Mouse (Mus musculus): ENCODE measurements at regions not wholly inside any gene's neighbourhood (a gene's known extent, or its start where the extent isn't known, plus 50 kb on each side); places are given as distances from the start of the nearest gene placed in this dataset.

- ATAC-seq (ENCODE audit: insufficient number of reproducible peaks, insufficient read depth, low FRiP score, low TSS enrichment, low read depth), result no peak
- whole genome bisulfite sequencing, result 22% methylated on average over 12 of the region's 12 CpGs
- no peak overlapping the region for H3K4me3 ChIP-seq
- H3K9me3 ChIP-seq, result no peaks in the 10 kb centered on the region
- H3K4me1 ChIP-seq, result peaks cover 10% of the 10 kb centered on the region
- no peaks in the 10 kb centered on the region for H3K27me3 ChIP-seq
- H3K36me3 ChIP-seq, result no peaks in the 10 kb centered on the region
- H3K9ac ChIP-seq, result no peak overlapping the region
- H3K4me2 ChIP-seq, result no peak overlapping the region
- no peak overlapping the region; the same call in 1 of the 2 replicates for H3K27ac ChIP-seq
Measured at GRCm38 (mm10) chr13:112207617-112208235, 80.5 kb upstream of the Ankrd55 start.

GRCm38 (mm10) chr13:112211841-112212240 is 76.4 kb upstream of the Ankrd55 start:
- Histone ChIP-seq H3K9ac (no peak overlapping the region), H3K36me3 (no peaks in the 10 kb centered on the region), H3K4me2 (no peak overlapping the region), H3K27ac (no peak overlapping the region), H3K4me1 (peaks cover 10% of the 10 kb centered on the region), H3K27me3 (no peaks in the 10 kb centered on the region), H3K9me3 (no peaks in the 10 kb centered on the region), H3K4me3 (no peak overlapping the region)
- WGBS, result 63% methylated on average over 9 of the region's 9 CpGs
- no peak for ATAC-seq (ENCODE audit: insufficient number of reproducible peaks, insufficient read depth, low FRiP score, low TSS enrichment, low read depth)

DNA sequence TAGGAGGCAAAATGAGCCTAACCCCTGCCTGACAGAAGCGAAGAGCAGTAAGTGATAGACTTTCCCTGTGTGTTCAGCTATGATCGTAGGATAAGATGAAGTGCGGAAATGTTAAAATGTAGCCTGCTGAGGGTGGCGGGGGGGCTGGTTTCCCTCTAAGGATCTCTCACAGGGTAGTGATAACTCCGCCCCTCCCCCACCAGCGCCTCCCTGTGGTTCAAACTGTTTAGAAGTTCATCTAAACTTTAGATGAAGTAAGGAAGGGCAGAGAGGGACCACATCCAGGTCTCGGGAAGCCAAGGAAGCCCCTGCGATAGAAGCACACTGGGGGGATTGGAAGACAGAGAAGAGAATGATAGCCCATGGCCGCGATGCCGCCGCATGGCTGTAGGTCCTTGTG is 75.9 kb upstream of the Ankrd55 start:
- Histone ChIP-seq H3K4me1 (peaks cover 8% of the 10 kb centered on the region), H3K27ac (no peak overlapping the region), H3K9ac (no peak overlapping the region), H3K9me3 (no peaks in the 10 kb centered on the region), H3K27me3 (no peaks in the 10 kb centered on the region), H3K36me3 (no peaks in the 10 kb centered on the region), H3K4me2 (no peak overlapping the region), H3K4me3 (no peak overlapping the region)
- no peak for ATAC-seq (ENCODE audit: insufficient number of reproducible peaks, insufficient read depth, low FRiP score, low TSS enrichment, low read depth)
- 85% methylated on average over 12 of the region's 12 CpGs for WGBS

- Histone ChIP-seq H3K4me3 (no peak overlapping the region), H3K27me3 (no peaks in the 10 kb centered on the region), H3K4me1 (no peaks in the 10 kb centered on the region), H3K4me2 (no peak overlapping the region), H3K9ac (no peak overlapping the region), H3K9me3 (no peaks in the 10 kb centered on the region), H3K36me3 (no peaks in the 10 kb centered on the region), H3K27ac (no peak overlapping the region)
- no peak for ATAC-seq (ENCODE audit: insufficient number of reproducible peaks, insufficient read depth, low FRiP score, low TSS enrichment, low read depth)
- 82% methylated on average over 17 of the region's 17 CpGs for WGBS
Measured at GRCm38 (mm10) chr13:112213652-112214081, 74.6 kb upstream of the Ankrd55 start.

- no peak overlapping the region for H3K4me3 ChIP-seq
- no peak overlapping the region for H3K4me2 ChIP-seq
- WGBS, result 93% methylated on average over 14 of the region's 14 CpGs
- no peak for ATAC-seq (ENCODE audit: insufficient number of reproducible peaks, insufficient read depth, low FRiP score, low TSS enrichment, low read depth)
- no peaks in the 10 kb centered on the region for H3K27me3 ChIP-seq
- no peaks in the 10 kb centered on the region for H3K4me1 ChIP-seq
- no peak overlapping the region for H3K27ac ChIP-seq
- H3K9ac ChIP-seq, result no peak overlapping the region
- no peaks in the 10 kb centered on the region for H3K36me3 ChIP-seq
- no peaks in the 10 kb centered on the region for H3K9me3 ChIP-seq
Measured at GRCm38 (mm10) chr13:112216084-112216483, 72.2 kb upstream of the Ankrd55 start.

GRCm38 (mm10) chr13:112218389-112218788 is 69.9 kb upstream of the Ankrd55 start:
- Histone ChIP-seq H3K9me3 (no peaks in the 10 kb centered on the region), H3K27me3 (no peaks in the 10 kb centered on the region), H3K27ac (no peak overlapping the region), H3K4me3 (no peak overlapping the region), H3K4me1 (no peaks in the 10 kb centered on the region), H3K9ac (no peak overlapping the region), H3K36me3 (no peaks in the 10 kb centered on the region), H3K4me2 (no peak overlapping the region)
- no peak for ATAC-seq (ENCODE audit: insufficient number of reproducible peaks, insufficient read depth, low FRiP score, low TSS enrichment, low read depth)
- WGBS, result 52% methylated on average over 5 of the region's 5 CpGs

DNA sequence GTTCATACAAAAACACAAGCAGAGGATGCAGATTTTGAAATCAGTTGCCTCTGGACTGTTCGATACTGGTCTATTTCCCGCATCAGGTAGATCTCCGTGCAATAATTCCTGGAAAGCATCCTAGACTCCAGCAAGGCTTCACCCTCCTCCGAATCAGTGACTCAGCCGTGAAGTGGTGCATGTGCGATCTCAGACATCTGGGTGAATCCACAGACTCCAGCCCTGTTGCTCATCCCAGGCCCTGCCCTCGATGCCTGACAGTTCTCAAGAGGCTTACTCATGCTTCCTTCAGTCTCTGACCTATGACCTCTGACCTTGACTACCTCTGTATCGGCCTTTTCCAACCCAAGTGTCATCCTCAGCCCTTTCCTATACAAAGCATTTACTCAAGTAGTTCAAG is 68.1 kb upstream of the Ankrd55 start:
- Histone ChIP-seq H3K9me3 (no peaks in the 10 kb centered on the region; the same call in 1 of the 2 replicates), H3K27ac (no peak overlapping the region), H3K9ac (no peak overlapping the region), H3K36me3 (no peaks in the 10 kb centered on the region), H3K4me1 (no peaks in the 10 kb centered on the region), H3K4me2 (no peak overlapping the region), H3K4me3 (no peak overlapping the region), H3K27me3 (no peaks in the 10 kb centered on the region)
- ATAC-seq (ENCODE audit: insufficient number of reproducible peaks, insufficient read depth, low FRiP score, low TSS enrichment, low read depth), result no peak
- 80% methylated on average over 8 of the region's 8 CpGs for WGBS

- Histone ChIP-seq H3K4me1 (no peaks in the 10 kb centered on the region), H3K27ac (no peak overlapping the region), H3K27me3 (no peaks in the 10 kb centered on the region), H3K9ac (no peak overlapping the region), H3K9me3 (no peaks in the 10 kb centered on the region; the same call in 1 of the 2 replicates), H3K4me3 (no peak overlapping the region), H3K4me2 (no peak overlapping the region), H3K36me3 (no peaks in the 10 kb centered on the region)
- no peak for ATAC-seq (ENCODE audit: insufficient number of reproducible peaks, insufficient read depth, low FRiP score, low TSS enrichment, low read depth)
- 77% methylated on average over 2 of the region's 2 CpGs for WGBS
Measured at GRCm38 (mm10) chr13:112223616-112224015, 64.6 kb upstream of the Ankrd55 start.

- no peak for ATAC-seq (ENCODE audit: insufficient number of reproducible peaks, insufficient read depth, low FRiP score, low TSS enrichment, low read depth)
Measured at GRCm38 (mm10) chr13:112227766-112228165, 60.5 kb upstream of the Ankrd55 start.

GRCm38 (mm10) chr13:112228846-112229245 is 59.4 kb upstream of the Ankrd55 start:
- no peak for ATAC-seq (ENCODE audit: insufficient number of reproducible peaks, insufficient read depth, low FRiP score, low TSS enrichment, low read depth)
- no peak overlapping the region for H3K4me2 ChIP-seq
- H3K36me3 ChIP-seq, result no peaks in the 10 kb centered on the region
- 78% methylated on average over 4 of the region's 4 CpGs for WGBS
- H3K4me1 ChIP-seq, result no peaks in the 10 kb centered on the region
- H3K9me3 ChIP-seq, result no peaks in the 10 kb centered on the region; the same call in 1 of the 2 replicates
- no peak overlapping the region for H3K9ac ChIP-seq
- H3K27ac ChIP-seq, result no peak overlapping the region
- no peaks in the 10 kb centered on the region for H3K27me3 ChIP-seq
- H3K4me3 ChIP-seq, result no peak overlapping the region

More at GRCm38 (mm10) chr13:112227766-112228165, 60.5 kb upstream of the Ankrd55 start:
- Histone ChIP-seq H3K4me2 (no peak overlapping the region), H3K9ac (no peak overlapping the region), H3K27ac (no peak overlapping the region), H3K9me3 (no peaks in the 10 kb centered on the region; the same call in 1 of the 2 replicates), H3K4me3 (no peak overlapping the region), H3K4me1 (no peaks in the 10 kb centered on the region), H3K27me3 (no peaks in the 10 kb centered on the region), H3K36me3 (no peaks in the 10 kb centered on the region)
- WGBS, result 71% methylated on average over 13 of the region's 13 CpGs

GRCm38 (mm10) chr13:112230176-112230575 is 58.1 kb upstream of the Ankrd55 start:
- Histone ChIP-seq H3K27ac (no peak overlapping the region), H3K9me3 (no peaks in the 10 kb centered on the region), H3K9ac (no peak overlapping the region), H3K4me3 (no peak overlapping the region), H3K4me2 (no peak overlapping the region), H3K27me3 (no peaks in the 10 kb centered on the region), H3K4me1 (no peaks in the 10 kb centered on the region), H3K36me3 (no peaks in the 10 kb centered on the region)
- 81% methylated on average over 3 of the region's 3 CpGs for WGBS
- ATAC-seq (ENCODE audit: insufficient number of reproducible peaks, insufficient read depth, low FRiP score, low TSS enrichment, low read depth), result no peak

GRCm38 (mm10) chr13:112234695-112235094 is 53.6 kb upstream of the Ankrd55 start:
- Histone ChIP-seq H3K4me2 (no peak overlapping the region), H3K9me3 (no peaks in the 10 kb centered on the region), H3K36me3 (no peaks in the 10 kb centered on the region), H3K4me1 (peaks cover 8% of the 10 kb centered on the region; the same call in 1 of the 2 replicates), H3K27ac (no peak overlapping the region), H3K9ac (no peak overlapping the region), H3K4me3 (no peak overlapping the region), H3K27me3 (no peaks in the 10 kb centered on the region)
- no peak for ATAC-seq (ENCODE audit: insufficient number of reproducible peaks, insufficient read depth, low FRiP score, low TSS enrichment, low read depth)
- 77% methylated on average over 6 of the region's 6 CpGs for WGBS
